Mouse (Mus musculus): Measurements from ENCODE around the gene Hdac7. TPM values are rescaled to one million over a fixed set of nuclear protein-coding genes. Genes with fewer than 3 reads are reported as not detected.

Gene Hdac7
- polyA plus RNA-seq, 1 experiment from 2014 or later: 28.3 TPM

DNA sequence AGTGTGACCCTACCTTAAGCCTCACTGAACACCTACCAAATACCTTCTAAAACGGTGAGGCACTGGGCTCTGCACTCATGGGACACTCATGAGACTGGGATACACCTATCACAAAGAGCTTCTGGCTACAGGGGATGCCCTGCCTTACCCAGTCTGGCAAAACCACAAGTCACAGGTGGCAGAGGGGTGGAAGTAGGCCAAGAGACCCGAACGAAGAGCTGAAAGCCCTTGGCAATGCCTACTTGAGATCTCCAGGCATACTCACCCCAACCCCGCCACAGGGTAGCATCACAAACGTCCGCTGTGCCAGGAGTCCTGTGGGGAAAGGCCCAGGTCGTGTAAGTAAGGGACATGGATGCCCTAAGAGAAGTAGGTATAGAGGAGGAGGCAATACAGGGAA, 42.5 kb downstream of the Hdac7 start:
- DNase-seq (ENCODE audit: low spot score) (no peak), ATAC-seq (replicated peaks; ENCODE audit: low FRiP score, low TSS enrichment, low read depth) (no peak)
- WGBS: 85% methylated on average over 7 of the region's 7 CpGs
- Histone ChIP-seq H3K4me1 (replicated peaks; ENCODE audit: control insufficient read depth, insufficient read depth, low read length) (no peaks in the 10 kb centered on the region), H3K27ac (ENCODE audit: low read depth) (no peak overlapping the region), H3K4me2 (ENCODE audit: low read length) (no peak overlapping the region), H3K4me3 (ENCODE audit: low read depth, low read length) (no peak overlapping the region), H3K9ac (ENCODE audit: low read length) (no peak overlapping the region), H3K27me3 (replicated peaks; ENCODE audit: control insufficient read depth, insufficient read depth, low read length) (no peaks in the 10 kb centered on the region), H3K9me3 (ENCODE audit: control insufficient read depth, low read length) (no peaks in the 10 kb centered on the region), H3K36me3 (ENCODE audit: control insufficient read depth, insufficient read depth, low read length) (peaks cover 82% of the 10 kb centered on the region)

DNA sequence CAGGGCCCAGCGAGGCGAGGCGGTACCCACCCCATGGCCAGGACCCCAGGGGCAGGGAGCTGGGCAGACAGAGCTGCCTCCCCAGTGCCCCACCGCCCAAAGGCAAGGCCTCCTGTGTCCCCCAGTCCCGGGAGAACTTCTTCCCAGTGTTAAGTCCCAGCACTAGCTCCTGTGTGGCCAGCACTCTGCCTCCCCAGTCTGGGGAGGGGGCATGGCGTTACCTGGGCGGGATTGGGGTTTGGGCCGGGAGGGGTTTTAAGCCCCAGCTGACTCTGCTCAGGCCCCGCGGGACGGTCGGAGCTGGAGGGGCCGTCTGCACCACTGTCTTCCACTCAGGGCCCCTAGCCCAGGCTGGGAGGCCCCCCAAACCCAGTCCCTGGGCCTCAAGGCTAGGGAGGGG, 43.4 kb downstream of the Hdac7 start:
- Histone ChIP-seq H3K4me3 (ENCODE audit: low read depth, low read length) (no peak overlapping the region), H3K27ac (ENCODE audit: low read depth) (no peak overlapping the region)
- WGBS: 85% methylated on average over 13 of the region's 13 CpGs

DNA sequence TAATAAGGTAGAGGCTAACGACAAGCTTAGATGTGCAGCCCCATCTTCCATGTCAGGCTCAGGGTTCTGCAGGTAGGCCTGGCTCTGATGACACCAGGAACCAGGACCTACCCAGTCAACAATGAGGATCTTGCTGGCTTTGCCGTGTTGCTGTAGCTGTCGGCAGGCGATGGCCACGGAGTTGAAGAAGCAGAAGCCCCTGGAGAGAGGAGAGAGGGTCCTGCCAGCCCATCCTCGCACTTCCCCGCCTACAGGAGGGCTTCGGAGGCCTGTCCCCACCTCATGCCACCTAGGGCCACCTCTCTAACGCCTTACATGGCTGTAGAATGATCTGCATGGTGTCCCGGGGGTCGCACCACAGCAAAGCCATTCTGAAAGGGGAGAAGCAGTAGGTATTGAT, 44.9 kb downstream of the Hdac7 start:
- Histone ChIP-seq H3K4me3 (ENCODE audit: low read depth, low read length) (no peak overlapping the region), H3K27ac (ENCODE audit: low read depth) (no peak overlapping the region), H3K4me1 (replicated peaks; ENCODE audit: control insufficient read depth, insufficient read depth, low read length) (no peaks in the 10 kb centered on the region), H3K36me3 (ENCODE audit: control insufficient read depth, insufficient read depth, low read length) (peaks cover 83% of the 10 kb centered on the region), H3K9me3 (ENCODE audit: control insufficient read depth, low read length) (no peaks in the 10 kb centered on the region), H3K4me2 (ENCODE audit: low read length) (no peak overlapping the region), H3K27me3 (replicated peaks; ENCODE audit: control insufficient read depth, insufficient read depth, low read length) (no peaks in the 10 kb centered on the region), H3K9ac (ENCODE audit: low read length) (no peak overlapping the region)
- ATAC-seq (replicated peaks; ENCODE audit: low FRiP score, low TSS enrichment, low read depth) (no peak), DNase-seq (ENCODE audit: low spot score) (no peak)
- 90% methylated on average over 11 of the region's 11 CpGs for WGBS

More for the DNA sequence above, 43.4 kb downstream of the Hdac7 start:
- Histone ChIP-seq H3K9ac (ENCODE audit: low read length) (no peak overlapping the region), H3K4me1 (replicated peaks; ENCODE audit: control insufficient read depth, insufficient read depth, low read length) (no peaks in the 10 kb centered on the region), H3K9me3 (ENCODE audit: control insufficient read depth, low read length) (no peaks in the 10 kb centered on the region), H3K27me3 (replicated peaks; ENCODE audit: control insufficient read depth, insufficient read depth, low read length) (no peaks in the 10 kb centered on the region), H3K36me3 (ENCODE audit: control insufficient read depth, insufficient read depth, low read length) (peaks cover 82% of the 10 kb centered on the region), H3K4me2 (ENCODE audit: low read length) (no peak overlapping the region)
- ATAC-seq (replicated peaks; ENCODE audit: low FRiP score, low TSS enrichment, low read depth): no peak
- no peak for DNase-seq (ENCODE audit: low spot score)

DNA sequence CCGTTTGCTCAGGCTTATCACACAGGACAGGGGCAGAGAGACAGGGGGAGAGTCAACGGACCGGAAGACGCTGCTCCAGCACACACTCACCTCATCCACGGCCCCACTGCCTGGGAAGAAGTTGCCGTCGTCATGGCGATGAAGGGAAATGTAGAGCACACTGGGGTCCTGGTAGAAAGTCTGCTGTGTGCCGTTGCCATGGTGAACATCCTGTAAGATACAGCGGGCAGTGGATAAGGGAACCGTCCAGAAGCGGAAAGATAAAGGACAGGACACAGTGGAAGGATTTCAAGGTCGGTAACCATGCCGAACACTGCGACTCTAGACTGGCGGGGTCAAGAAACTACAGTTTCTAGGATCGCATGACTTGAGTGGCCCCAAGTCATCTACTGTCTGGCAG, 46.2 kb downstream of the Hdac7 start:
- Histone ChIP-seq H3K4me2 (ENCODE audit: low read length) (no peak overlapping the region), H3K27me3 (replicated peaks; ENCODE audit: control insufficient read depth, insufficient read depth, low read length) (no peaks in the 10 kb centered on the region), H3K27ac (ENCODE audit: low read depth) (no peak overlapping the region), H3K4me3 (ENCODE audit: low read depth, low read length) (no peak overlapping the region), H3K36me3 (ENCODE audit: control insufficient read depth, insufficient read depth, low read length) (peaks cover 95% of the 10 kb centered on the region), H3K4me1 (replicated peaks; ENCODE audit: control insufficient read depth, insufficient read depth, low read length) (no peaks in the 10 kb centered on the region), H3K9ac (ENCODE audit: low read length) (no peak overlapping the region), H3K9me3 (ENCODE audit: control insufficient read depth, low read length) (no peaks in the 10 kb centered on the region)
- ATAC-seq (replicated peaks; ENCODE audit: low FRiP score, low TSS enrichment, low read depth): no peak
- WGBS: 68% methylated on average over 17 of the region's 17 CpGs
- no peak for DNase-seq (ENCODE audit: low spot score)

DNA sequence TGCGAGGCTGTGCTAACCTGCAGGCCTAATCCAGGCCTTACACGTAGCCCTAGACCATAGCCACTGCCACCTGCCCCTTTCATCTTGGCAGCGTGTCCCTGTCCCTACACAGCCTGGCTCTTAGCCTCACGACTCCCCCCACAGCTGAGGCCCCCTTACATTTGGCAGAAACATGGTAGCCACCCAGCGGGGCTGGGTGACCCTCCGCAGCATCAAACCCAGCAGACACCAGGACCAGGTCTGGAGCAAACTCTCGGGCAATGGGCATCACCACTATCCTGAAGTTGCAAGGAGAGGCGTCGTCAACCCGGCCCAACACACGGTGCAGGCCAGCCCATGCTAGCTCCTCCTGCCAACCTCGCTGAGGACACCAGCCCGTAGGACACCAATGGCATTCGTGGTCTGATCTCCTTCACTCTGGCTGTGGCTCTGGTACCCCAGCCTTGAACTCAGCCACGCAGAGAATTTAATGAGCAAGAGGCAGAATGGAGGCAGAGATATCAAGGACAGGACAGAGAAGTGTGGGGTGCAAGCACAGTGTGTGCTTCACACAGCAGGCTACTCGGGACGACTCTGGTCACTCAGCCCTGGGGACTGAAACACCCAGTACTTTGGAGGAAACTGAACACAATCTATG, 47.5 kb downstream of the Hdac7 start:
- 93% methylated on average over 17 of the region's 17 CpGs for WGBS
- no peak overlapping the region for H3K4me2 ChIP-seq (ENCODE audit: low read length)
- H3K9me3 ChIP-seq (ENCODE audit: control insufficient read depth, low read length): no peaks in the 10 kb centered on the region
- DNase-seq (ENCODE audit: low spot score) (no peak), ATAC-seq (replicated peaks; ENCODE audit: low FRiP score, low TSS enrichment, low read depth) (no peak)
- no peaks in the 10 kb centered on the region for H3K4me1 ChIP-seq (replicated peaks; ENCODE audit: control insufficient read depth, insufficient read depth, low read length)
- H3K27me3 ChIP-seq (replicated peaks; ENCODE audit: control insufficient read depth, insufficient read depth, low read length): no peaks in the 10 kb centered on the region
- H3K9ac ChIP-seq (ENCODE audit: low read length): no peak overlapping the region
- H3K27ac ChIP-seq (ENCODE audit: low read depth): no peak overlapping the region
- H3K36me3 ChIP-seq (ENCODE audit: control insufficient read depth, insufficient read depth, low read length): peaks cover 94% of the 10 kb centered on the region
- H3K4me3 ChIP-seq (ENCODE audit: low read depth, low read length): no peak overlapping the region

DNA sequence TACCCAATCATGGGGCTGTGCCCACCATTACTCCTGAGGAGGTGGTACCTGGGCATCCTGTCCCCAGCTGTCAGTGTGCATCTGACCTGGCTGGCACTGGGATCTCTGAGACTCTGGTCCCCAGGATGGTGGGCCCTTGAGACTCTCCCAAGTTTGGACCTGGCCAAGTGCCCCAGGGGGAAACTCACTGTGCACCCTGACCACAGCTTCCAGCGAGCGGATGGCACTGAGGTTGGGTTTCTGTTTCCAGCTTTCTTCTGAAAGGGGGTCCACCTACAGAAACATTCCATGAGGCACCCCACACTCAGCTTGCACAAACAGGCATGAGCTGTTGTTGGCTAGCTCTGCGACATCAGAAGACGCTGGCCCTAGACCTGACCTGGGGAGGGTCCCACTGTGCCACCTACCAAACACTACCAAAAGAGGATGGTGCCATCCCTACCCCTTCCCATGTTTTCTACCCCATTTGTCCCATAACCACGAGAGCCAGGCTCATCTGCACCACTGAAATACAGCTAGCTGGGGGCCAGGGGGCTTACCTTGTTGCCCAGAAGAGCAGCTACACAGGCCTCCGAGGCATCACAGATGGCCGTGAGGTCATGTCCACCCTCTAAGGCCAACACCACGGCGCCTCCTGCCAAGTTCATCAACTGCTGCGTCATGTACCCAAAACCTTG, 48.6 kb downstream of the Hdac7 start:
- H3K4me1 ChIP-seq (replicated peaks; ENCODE audit: control insufficient read depth, insufficient read depth, low read length): no peaks in the 10 kb centered on the region
- no peak overlapping the region for H3K27ac ChIP-seq (ENCODE audit: low read depth)
- WGBS: 94% methylated on average over 10 of the region's 10 CpGs
- no peak overlapping the region for H3K4me2 ChIP-seq (ENCODE audit: low read length)
- H3K27me3 ChIP-seq (replicated peaks; ENCODE audit: control insufficient read depth, insufficient read depth, low read length): no peaks in the 10 kb centered on the region
- no peaks in the 10 kb centered on the region for H3K9me3 ChIP-seq (ENCODE audit: control insufficient read depth, low read length)
- H3K4me3 ChIP-seq (ENCODE audit: low read depth, low read length): no peak overlapping the region
- ATAC-seq (replicated peaks; ENCODE audit: low FRiP score, low TSS enrichment, low read depth) (no peak), DNase-seq (ENCODE audit: low spot score) (no peak)
- peaks cover 88% of the 10 kb centered on the region for H3K36me3 ChIP-seq (ENCODE audit: control insufficient read depth, insufficient read depth, low read length)
- H3K9ac ChIP-seq (ENCODE audit: low read length): no peak overlapping the region

DNA sequence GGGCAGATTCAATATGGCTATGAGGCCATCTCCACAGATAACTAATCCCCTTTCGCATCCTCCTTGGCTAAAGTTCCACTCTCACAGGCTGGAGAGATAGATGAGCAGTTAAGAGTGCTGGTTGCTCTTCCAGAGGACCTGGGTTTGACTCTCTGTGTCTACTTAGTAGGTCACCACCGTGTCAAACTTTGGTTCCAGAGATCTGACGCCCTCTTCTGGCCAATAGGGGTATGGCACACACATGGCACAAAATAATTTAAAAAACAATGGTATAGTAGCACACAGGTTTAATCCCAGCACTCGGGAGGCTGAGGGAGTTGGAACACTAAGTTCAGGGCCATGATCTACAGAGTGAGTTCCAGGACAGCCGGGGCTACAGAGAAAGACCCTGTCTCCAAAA, 50.0 kb downstream of the Hdac7 start:
- Histone ChIP-seq H3K9me3 (ENCODE audit: control insufficient read depth, low read length) (no peaks in the 10 kb centered on the region), H3K9ac (ENCODE audit: low read length) (no peak overlapping the region), H3K4me3 (ENCODE audit: low read depth, low read length) (no peak overlapping the region), H3K27ac (ENCODE audit: low read depth) (no peak overlapping the region), H3K27me3 (replicated peaks; ENCODE audit: control insufficient read depth, insufficient read depth, low read length) (no peaks in the 10 kb centered on the region), H3K36me3 (ENCODE audit: control insufficient read depth, insufficient read depth, low read length) (peaks cover 75% of the 10 kb centered on the region), H3K4me2 (ENCODE audit: low read length) (no peak overlapping the region), H3K4me1 (replicated peaks; ENCODE audit: control insufficient read depth, insufficient read depth, low read length) (no peaks in the 10 kb centered on the region)
- DNase-seq (ENCODE audit: low spot score): no peak
- WGBS: 70% methylated on average over 5 of the region's 5 CpGs
- ATAC-seq (replicated peaks; ENCODE audit: low FRiP score, low TSS enrichment, low read depth): no peak

DNA sequence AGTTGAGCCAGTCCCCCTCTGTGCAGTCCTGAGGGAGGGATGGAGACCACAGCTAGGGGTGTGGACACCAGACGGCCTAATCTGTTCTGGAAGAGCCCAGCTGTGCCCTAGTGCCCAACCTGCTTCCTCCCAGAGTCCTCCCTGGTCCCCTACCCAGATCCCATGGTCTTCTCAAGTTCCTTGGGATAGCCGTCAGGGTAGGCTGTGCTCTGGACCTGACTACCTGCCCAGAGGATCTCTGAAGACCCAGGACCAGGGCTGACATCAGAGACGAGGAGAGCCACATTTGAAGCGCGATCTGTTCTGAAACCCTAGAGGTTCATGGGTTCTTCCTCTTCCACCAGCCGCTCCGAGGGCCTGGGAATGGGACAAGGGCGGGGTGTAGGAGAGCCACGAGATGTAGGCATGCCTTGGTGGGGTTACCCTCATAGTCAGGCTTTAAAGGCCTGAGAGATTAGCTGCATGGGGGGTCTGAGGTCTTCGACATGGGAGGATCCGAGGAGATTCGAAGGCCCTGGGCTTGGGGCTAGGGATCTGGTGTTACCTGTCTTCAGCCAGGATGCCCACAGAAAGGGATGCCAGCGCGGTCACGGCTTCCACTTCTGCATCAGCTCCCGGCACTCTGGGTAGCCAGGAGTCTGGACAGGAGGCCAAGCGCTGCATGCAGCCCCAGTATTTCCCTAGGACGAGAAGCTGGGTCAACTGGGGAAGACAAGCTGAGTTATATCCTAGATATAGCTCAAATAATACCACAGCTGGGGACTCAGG, 50.7 kb downstream of the Hdac7 start:
- H3K4me2 ChIP-seq (ENCODE audit: low read length): no peak overlapping the region
- no peak overlapping the region for H3K4me3 ChIP-seq (ENCODE audit: low read depth, low read length)
- H3K36me3 ChIP-seq (ENCODE audit: control insufficient read depth, insufficient read depth, low read length): peaks cover 70% of the 10 kb centered on the region
- H3K9ac ChIP-seq (ENCODE audit: low read length): no peak overlapping the region
- no peak overlapping the region for H3K27ac ChIP-seq (ENCODE audit: low read depth)
- H3K27me3 ChIP-seq (replicated peaks; ENCODE audit: control insufficient read depth, insufficient read depth, low read length): no peaks in the 10 kb centered on the region
- H3K4me1 ChIP-seq (replicated peaks; ENCODE audit: control insufficient read depth, insufficient read depth, low read length): peaks cover 4% of the 10 kb centered on the region; the same call in 1 of the 2 replicates
- DNase-seq (ENCODE audit: low spot score) (no peak), ATAC-seq (replicated peaks; ENCODE audit: low FRiP score, low TSS enrichment, low read depth) (no peak)
- 93% methylated on average over 18 of the region's 18 CpGs for WGBS
- H3K9me3 ChIP-seq (ENCODE audit: control insufficient read depth, low read length): no peaks in the 10 kb centered on the region

All from intestine, embryonic 14.5 days (tissue).